In genomic region chr13:55182173-55182894, GRCm38 (mm10) we compare ENCODE assay signal across 8 mouse cellular contexts. TPM values are rescaled to one million over a fixed set of nuclear protein-coding genes. Genes with fewer than 3 reads are reported as not detected.
DNase-seq lines count a peak whose midpoint lies in the region; ATAC-seq lines count a peak whose summit lies in the region.

No protein-coding gene starts in this region.

- H3K9me3 ChIP-seq in intestine, embryonic 14.5 days (ENCODE audit: control insufficient read depth, low read length) = no peaks in the 10 kb centered on the region

- WGBS in intestine, embryonic 14.5 days = 3% methylated on average over 23 of the region's 23 CpGs
- WGBS in macrophage (ENCODE audit: missing documents) = 4% methylated on average over 23 of the region's 23 CpGs

- H3K27ac ChIP-seq in intestine, embryonic 14.5 days (ENCODE audit: low read depth) = peak overlapping the region; percentile 90
- peak overlapping the region; percentile 84 for H3K27ac ChIP-seq in macrophage

- no peaks in the 10 kb centered on the region for H3K36me3 ChIP-seq in intestine, embryonic 14.5 days (ENCODE audit: control insufficient read depth, insufficient read depth, low read length)
- no peaks in the 10 kb centered on the region for H3K36me3 ChIP-seq in macrophage (ENCODE audit: inconsistent target)

- peak; percentile 54 for DNase-seq in adrenal gland, postnatal 25 days
- DNase-seq in embryo, embryonic 9.5 days (ENCODE audit: extremely low spot score) = peak; percentile 85
- DNase-seq in gastrocnemius, postnatal 36 days = peak; percentile 65 to 78
- peak; percentile 92 for DNase-seq in intestine, embryonic 14.5 days (ENCODE audit: low spot score)
- DNase-seq in left cerebral cortex, adult 9 months (ENCODE audit: low spot score in 2 of 2) = peak; percentile 59 to 72
- peak; percentile 76 for DNase-seq in right cerebral cortex, adult 18-20 months
- peak; percentile 86 for DNase-seq in yolk sac, embryonic 10.5 days (ENCODE audit: low spot score)

- H3K27me3 ChIP-seq in intestine, embryonic 14.5 days (replicated peaks; ENCODE audit: control insufficient read depth, insufficient read depth, low read length) = no peaks in the 10 kb centered on the region

- H3K79me2 ChIP-seq in macrophage (ENCODE audit: inconsistent target) = no peaks in the 10 kb centered on the region

- H3K4me1 ChIP-seq in intestine, embryonic 14.5 days (replicated peaks; ENCODE audit: control insufficient read depth, insufficient read depth, low read length) = peaks cover 3% of the 10 kb centered on the region; the same call in 1 of the 2 replicates

- peak; percentile 86 for ATAC-seq in intestine, embryonic 14.5 days (replicated peaks; ENCODE audit: low FRiP score, low TSS enrichment, low read depth)

- peak overlapping the region; percentile 51 for H3K9ac ChIP-seq in intestine, embryonic 14.5 days (ENCODE audit: low read length)

- H3K4me3 ChIP-seq in intestine, embryonic 14.5 days (ENCODE audit: low read depth, low read length) = peak overlapping the region; percentile 33
- peak overlapping the region; percentile 54 for H3K4me3 ChIP-seq in macrophage (ENCODE audit: inconsistent target)

- intact Hi-C loops in gastrocnemius, postnatal 36 days (cut with DNase I) = no loop called here

- peak overlapping the region; percentile 62 for H3K4me2 ChIP-seq in intestine, embryonic 14.5 days (ENCODE audit: low read length)

RNA-seq across cellular contexts. Expression of gene Nsd1, which starts 27.2 kb away (rescaled TPM):
- total RNA-seq in adrenal gland, postnatal 25 days (2021) = 121 and 142 TPM in 2 replicates
- total RNA-seq in gastrocnemius, postnatal 36 days (2021) = 10 to 100 TPM; 45.7 to 50.8 TPM
- polyA plus RNA-seq in intestine, embryonic 14.5 days (2014; fragmentation: Nextera tagmentation; extraction: Ambion mirVana) = 67.5 and 69.3 TPM in 2 replicates
- total RNA-seq in macrophage (2018; cell fraction: chromatin; rRNA removed) = 100 to 1,000 TPM in 25 of 26 experiments, 10 to 100 TPM in 1; 76.9 to 574 (median 405) TPM
- total RNA-seq in macrophage (2018; cell fraction: cytosol; rRNA removed) = 10 to 100 TPM; 25.1 to 76.0 (median 57.0) TPM
- 100 to 1,000 TPM in 22 of 26 experiments, 10 to 100 TPM in 4; 63.4 to 293 (median 182) TPM for total RNA-seq in macrophage (2018; cell fraction: nucleus; rRNA removed)
- polyA plus RNA-seq in macrophage (2018) = 26.6 to 37.3 TPM (median 28.9 TPM) in 3 replicates

RNA-seq across cellular contexts. Expression of gene Fgfr4, which starts 29.9 kb away (rescaled TPM):
- total RNA-seq in adrenal gland, postnatal 25 days (2021) = 35.6 and 60.4 TPM in 2 replicates
- 1 to 10 TPM; 2.3 to 2.9 TPM for total RNA-seq in gastrocnemius, postnatal 36 days (2021)
- 19.5 and 22.5 TPM in 2 replicates for polyA plus RNA-seq in intestine, embryonic 14.5 days (2014; fragmentation: Nextera tagmentation; extraction: Ambion mirVana)
- total RNA-seq in macrophage (2018; cell fraction: chromatin; rRNA removed) = not detected
- not detected for total RNA-seq in macrophage (2018; cell fraction: cytosol; rRNA removed)
- total RNA-seq in macrophage (2018; cell fraction: nucleus; rRNA removed) = not detected
- polyA plus RNA-seq in macrophage (2018) = not detected in 3 replicates

RNA-seq across cellular contexts. Expression of gene Gm17617, which starts 49.0 kb away (rescaled TPM):
- total RNA-seq in adrenal gland, postnatal 25 days (2021) = not detected in 2 replicates
- total RNA-seq in gastrocnemius, postnatal 36 days (2021) = not detected
- not detected in 2 replicates for polyA plus RNA-seq in intestine, embryonic 14.5 days (2014; fragmentation: Nextera tagmentation; extraction: Ambion mirVana)
- not detected for total RNA-seq in macrophage (2018; cell fraction: chromatin; rRNA removed)
- not detected for total RNA-seq in macrophage (2018; cell fraction: cytosol; rRNA removed)
- total RNA-seq in macrophage (2018; cell fraction: nucleus; rRNA removed) = not detected
- not detected in 3 replicates for polyA plus RNA-seq in macrophage (2018)

Comparison
In these comparisons a context has a peak if more than half of its experiments do, and no peak if none do; other contexts are left out.
1. Peak in every context shown above with its lines: DNase-seq, ATAC-seq, H3K4me3 ChIP-seq and H3K27ac ChIP-seq.